Mouse (Mus musculus) thymus, adult 2 months (tissue): ENCODE measurements around the gene Ephx1. TPM values are rescaled to one million over a fixed set of nuclear protein-coding genes. Genes with fewer than 3 reads are reported as not detected.

Experiments
- DNase-seq: peaks from one replicate; pipeline ENCODE4 v3.0.0; 2021
- H3K27ac ChIP-seq: fragments of 200-500 bp; 2 replicates; pipeline ENCODE4 v1.5.1; 2012; ENCODE audit warnings: low read length, control low read depth; ENCODE audit not compliant: control insufficient read depth, insufficient read depth
- H3K27me3 ChIP-seq: fragments of 200-500 bp; 2 replicates; pipeline ENCODE4 v1.6.1; 2012; ENCODE audit warnings: mild to moderate bottlenecking, low read length, moderate library complexity, mixed read lengths; ENCODE audit not compliant: control insufficient read depth, insufficient read depth
- H3K36me3 ChIP-seq: fragments of 200-500 bp; 2 replicates; pipeline ENCODE4 v1.6.1; 2012; ENCODE audit warnings: mild to moderate bottlenecking, low read length, moderate library complexity; ENCODE audit not compliant: control insufficient read depth, insufficient read depth
- H3K4me1 ChIP-seq: fragments of 200-500 bp; replicated peaks from 2 replicates; pipeline ENCODE4 v1.6.1; 2012; ENCODE audit warnings: low read length; ENCODE audit not compliant: control insufficient read depth, insufficient read depth
- H3K4me3 ChIP-seq: fragments of 200-500 bp; 2 replicates; pipeline ENCODE4 v1.5.1; 2012; ENCODE audit warnings: mild to moderate bottlenecking, low read length, control low read depth, moderate library complexity; ENCODE audit not compliant: control insufficient read depth, insufficient read depth
- CTCF ChIP-seq: fragments of 200-500 bp; IDR thresholded peaks from 2 replicates; pipeline ENCODE4 v1.5.1; 2012; ENCODE audit warnings: mild to moderate bottlenecking, control low read depth, low read length, moderate library complexity, borderline replicate concordance; ENCODE audit not compliant: control insufficient read depth, poor library complexity, insufficient read depth; ENCODE audit errors: extremely low read depth
- POLR2A ChIP-seq: fragments of 200-500 bp; IDR thresholded peaks from 2 replicates; pipeline ENCODE4 v1.6.1; 2012; ENCODE audit warnings: mild to moderate bottlenecking, low read length, control low read depth, moderate library complexity; ENCODE audit not compliant: control insufficient read depth, poor library complexity, insufficient read depth; ENCODE audit errors: extremely low read depth
- WGBS: fragments of 180-500 bp; shearing (Covaris S2); methylation state at CpG from one replicate; pipeline ENCODE4 v1.1.7; 2018; 5-methylcytosine and 5-hydroxymethylcytosine counted together
- polyA plus RNA-seq: library from polyadenylated mRNA; depleted of rRNA; stranded (reverse); fragments of >200 nt; gene quantifications from 2 replicates; pipeline ENCODE4 v1.2.3, GENCODE M21; 2012

The Ephx1 gene
- polyA plus RNA-seq, 1 experiment: 39.3 TPM

DNA sequence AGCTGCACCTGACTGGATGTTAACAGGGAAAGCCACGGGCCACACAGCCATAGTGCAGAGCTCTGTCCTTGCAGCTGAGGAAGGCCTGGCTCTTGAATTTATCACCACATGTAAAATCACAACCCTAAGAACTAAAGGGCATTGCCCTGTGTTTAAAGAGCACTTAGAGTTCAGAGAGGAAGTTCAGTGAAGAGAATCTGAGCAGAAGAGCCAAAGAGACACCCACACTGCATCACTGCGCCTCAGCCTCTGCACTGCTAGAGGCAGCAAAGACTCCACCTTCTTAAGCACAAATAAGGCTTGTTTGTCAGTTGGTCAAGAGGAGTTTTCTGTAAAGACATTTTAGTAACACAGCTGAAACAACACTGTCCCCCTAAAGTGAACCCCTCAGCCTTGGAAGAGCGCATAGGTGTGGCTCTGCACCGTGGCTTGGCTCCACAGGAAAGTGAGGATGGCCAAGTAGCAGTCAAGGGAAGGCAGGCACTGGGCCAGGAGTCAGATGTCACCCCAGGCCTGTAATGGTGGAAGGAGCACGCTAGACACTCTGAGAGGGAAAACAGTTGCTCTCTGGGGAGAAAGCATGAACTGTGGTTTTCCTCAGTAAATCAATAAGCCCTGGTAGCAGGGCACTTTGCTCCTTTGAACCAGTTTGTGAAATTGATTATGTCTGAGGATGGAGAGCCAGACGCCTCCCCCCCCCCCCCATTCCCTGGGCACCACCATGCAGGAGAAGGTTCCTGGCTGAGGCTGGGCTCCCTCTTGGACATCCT is 5.8 kb downstream of the Ephx1 start:
- 91% methylated on average over 6 of the region's 6 CpGs for WGBS
- H3K4me1 ChIP-seq: peaks cover 23% of the 10 kb centered on the region
- DNase-seq: no peak

DNA sequence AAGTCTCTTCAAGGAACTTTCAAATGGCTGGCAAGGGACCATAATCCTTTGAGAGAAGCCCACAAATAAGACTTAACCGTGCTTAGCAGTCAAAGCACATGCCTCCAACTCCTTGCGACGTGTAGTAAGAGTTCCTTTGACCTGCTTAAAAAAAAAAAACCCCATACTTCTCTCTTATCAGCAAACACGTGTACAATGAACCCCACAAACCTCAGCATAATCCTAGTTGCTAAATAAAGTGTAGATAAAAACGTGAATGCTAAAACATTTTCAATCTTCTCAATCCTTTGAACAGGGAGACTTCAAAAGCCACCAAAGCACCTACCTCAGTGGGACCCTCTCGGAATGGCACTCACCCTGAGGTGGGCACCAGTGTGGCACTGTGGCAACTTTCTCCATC is 7.3 kb downstream of the Ephx1 start:
- 41% methylated on average over 6 of the region's 6 CpGs for WGBS
- no peaks in the 10 kb centered on the region for H3K27me3 ChIP-seq

More for the DNA sequence above, 5.8 kb downstream of the Ephx1 start:
- TF ChIP-seq POLR2A (no peak), CTCF (no peak)
- Histone ChIP-seq H3K4me3 (no peak overlapping the region), H3K36me3 (no peaks in the 10 kb centered on the region), H3K27ac (peak overlapping the region; percentile 71), H3K27me3 (no peaks in the 10 kb centered on the region)

DNA sequence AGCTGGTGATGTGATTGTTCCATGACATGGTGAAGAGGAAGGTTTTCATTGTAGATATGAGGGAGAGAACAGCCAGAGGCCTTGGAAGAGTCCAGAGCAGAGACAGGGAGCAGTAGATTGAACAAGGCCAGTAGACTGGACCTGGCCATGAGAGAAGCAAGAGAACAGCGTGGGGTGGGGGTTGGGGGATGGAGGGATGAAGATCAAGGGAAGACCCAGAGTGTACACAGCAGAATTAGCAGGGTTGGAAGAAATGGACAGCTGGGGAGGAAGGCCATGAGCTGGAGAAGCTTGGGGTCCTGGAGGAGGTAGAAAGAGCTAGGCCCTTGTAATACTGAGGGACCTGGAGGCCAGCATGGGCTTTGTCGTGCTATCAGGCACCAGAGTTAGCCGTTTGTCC is 8.3 kb downstream of the Ephx1 start:
- H3K27me3 ChIP-seq: no peaks in the 10 kb centered on the region
- no peak for DNase-seq
- no peak for TF ChIP-seq CTCF
- no peak for TF ChIP-seq POLR2A
- H3K4me1 ChIP-seq: peaks cover 19% of the 10 kb centered on the region
- no peak overlapping the region for H3K4me3 ChIP-seq
- no peak overlapping the region for H3K27ac ChIP-seq
- 100% methylated on average over 3 of the region's 3 CpGs for WGBS
- H3K36me3 ChIP-seq: no peaks in the 10 kb centered on the region

More for the DNA sequence above, 7.3 kb downstream of the Ephx1 start:
- H3K36me3 ChIP-seq: no peaks in the 10 kb centered on the region
- no peak overlapping the region for H3K4me3 ChIP-seq
- peaks cover 23% of the 10 kb centered on the region for H3K4me1 ChIP-seq
- DNase-seq: no peak
- TF ChIP-seq POLR2A: no peak
- no peak for TF ChIP-seq CTCF
- no peak overlapping the region for H3K27ac ChIP-seq

GRCm38 (mm10) chr1:181011601-181012000 is 9.1 kb downstream of the Ephx1 start:
- no peaks in the 10 kb centered on the region for H3K27me3 ChIP-seq
- H3K4me3 ChIP-seq: no peak overlapping the region
- WGBS: 93% methylated on average over 5 of the region's 5 CpGs
- no peaks in the 10 kb centered on the region for H3K36me3 ChIP-seq
- TF ChIP-seq POLR2A (no peak), CTCF (no peak)
- no peak for DNase-seq
- peaks cover 17% of the 10 kb centered on the region for H3K4me1 ChIP-seq
- no peak overlapping the region for H3K27ac ChIP-seq

DNA sequence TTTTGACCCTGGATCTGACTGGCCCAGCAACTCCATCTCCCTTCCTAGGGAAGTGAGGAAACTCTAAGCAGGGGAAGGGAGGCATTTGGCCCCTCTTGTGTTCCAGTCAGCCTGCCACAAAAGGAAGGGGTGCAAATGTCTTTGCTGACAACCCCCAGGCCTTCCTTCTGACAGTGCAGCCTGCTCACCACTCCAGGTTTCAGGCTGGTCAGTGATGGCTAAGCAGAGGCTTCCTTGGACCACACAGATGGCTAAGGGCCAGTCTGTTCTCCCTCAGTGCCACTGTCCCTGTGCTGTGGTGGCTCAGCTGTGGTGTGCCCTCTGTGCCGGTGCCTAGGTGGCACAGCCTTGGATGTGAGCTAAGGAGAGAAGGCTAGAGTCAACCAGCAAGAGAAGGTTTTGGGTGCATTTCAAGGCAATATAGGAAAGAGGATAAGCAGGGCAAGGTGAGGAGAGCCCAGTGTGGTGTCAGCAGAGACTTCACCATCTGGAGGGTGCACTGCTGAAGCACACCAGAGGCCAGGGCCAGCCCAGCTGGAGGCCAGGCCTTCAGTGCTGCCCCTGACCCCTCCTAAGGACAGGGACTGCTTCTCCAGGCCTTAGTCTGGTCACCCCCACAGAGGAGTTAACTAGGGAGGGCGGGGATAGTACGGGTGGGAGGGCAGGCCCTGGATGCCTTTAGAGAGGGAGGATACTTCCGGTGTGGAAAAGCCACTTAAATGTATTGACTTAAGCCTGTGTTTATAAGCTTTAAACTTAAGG is 10.4 kb downstream of the Ephx1 start:
- DNase-seq: no peak
- TF ChIP-seq POLR2A (no peak), CTCF (no peak)
- WGBS: 91% methylated on average over 4 of the region's 4 CpGs
- no peak overlapping the region for H3K4me3 ChIP-seq
- no peak overlapping the region for H3K27ac ChIP-seq
- H3K36me3 ChIP-seq: no peaks in the 10 kb centered on the region
- peaks cover 8% of the 10 kb centered on the region for H3K4me1 ChIP-seq
- no peaks in the 10 kb centered on the region for H3K27me3 ChIP-seq

DNA sequence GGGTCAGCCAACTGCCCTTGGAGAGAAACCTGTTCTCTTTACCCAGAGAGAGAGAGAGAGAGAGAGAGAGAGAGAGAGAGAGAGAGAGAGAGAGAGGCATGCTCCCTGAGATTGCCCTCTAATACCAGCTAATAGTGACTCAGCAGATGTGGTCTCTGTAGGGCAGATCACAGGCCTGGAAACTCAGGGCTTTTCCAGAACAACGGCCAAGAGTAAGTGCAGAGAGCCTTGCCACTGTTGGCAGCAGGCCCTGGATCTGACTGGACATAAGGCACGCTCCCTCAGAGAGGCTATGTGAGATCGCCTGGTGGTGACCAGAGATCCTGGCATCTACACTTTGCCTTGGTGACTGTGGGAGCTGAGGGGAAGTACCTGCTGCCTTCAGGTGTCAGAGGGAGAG is 10.9 kb downstream of the Ephx1 start:
- Histone ChIP-seq H3K36me3 (no peaks in the 10 kb centered on the region), H3K4me3 (no peak overlapping the region), H3K27ac (no peak overlapping the region), H3K27me3 (no peaks in the 10 kb centered on the region), H3K4me1 (peaks cover 2% of the 10 kb centered on the region)
- DNase-seq: no peak
- 67% methylated on average over 3 of the region's 3 CpGs for WGBS
- TF ChIP-seq CTCF: no peak
- TF ChIP-seq POLR2A: no peak
